Mouse (Mus musculus): Measurements from ENCODE around the gene Usp39. TPM values are rescaled to one million over a fixed set of nuclear protein-coding genes. Genes with fewer than 3 reads are reported as not detected.

The Usp39 gene
- total RNA-seq, 1 experiment from 2014 or later, result 29.2 TPM

GRCm38 (mm10) chr6:72302349-72302925 is 42.5 kb downstream of the Usp39 start:
- DNase-seq, result no peak

GRCm38 (mm10) chr6:72297825-72298224 is 47.2 kb downstream of the Usp39 start:
- no peak for DNase-seq

GRCm38 (mm10) chr6:72292972-72293651 is 51.9 kb downstream of the Usp39 start:
- DNase-seq, result no peak

GRCm38 (mm10) chr6:72289484-72289883 is 55.5 kb downstream of the Usp39 start:
- no peak for DNase-seq

GRCm38 (mm10) chr6:72283914-72284313 is 61.1 kb downstream of the Usp39 start:
- peak; percentile 20 for DNase-seq

GRCm38 (mm10) chr6:72280410-72280998 is 64.5 kb downstream of the Usp39 start:
- DNase-seq, result no peak

- no peak for DNase-seq
Measured at GRCm38 (mm10) chr6:72279505-72279904, 65.5 kb downstream of the Usp39 start.

- no peak for DNase-seq
Measured at GRCm38 (mm10) chr6:72278835-72279234, 66.1 kb downstream of the Usp39 start.

- no peak for DNase-seq
Measured at GRCm38 (mm10) chr6:72277508-72278166, 67.3 kb downstream of the Usp39 start.

- no peak for DNase-seq
Measured at GRCm38 (mm10) chr6:72276972-72277441, 68.0 kb downstream of the Usp39 start.

GRCm38 (mm10) chr6:72276141-72276540 is 68.8 kb downstream of the Usp39 start:
- no peak for DNase-seq

- no peak for DNase-seq
Measured at GRCm38 (mm10) chr6:72275527-72275926, 69.5 kb downstream of the Usp39 start.

- DNase-seq, result no peak
Measured at GRCm38 (mm10) chr6:72273153-72273552, 71.8 kb downstream of the Usp39 start.

- no peak for DNase-seq
Measured at GRCm38 (mm10) chr6:72272161-72272696, 72.8 kb downstream of the Usp39 start.

- DNase-seq, result no peak
Measured at GRCm38 (mm10) chr6:72270952-72271519, 73.9 kb downstream of the Usp39 start.

- no peak for DNase-seq
Measured at GRCm38 (mm10) chr6:72270258-72270657, 74.7 kb downstream of the Usp39 start.

Other genes with a start within 250 kb of the Usp39 start
- gene St3gal5, start 247.6 kb downstream of the Usp39 start, total RNA-seq (2021), result 93.4 and 102 TPM in 2 replicates
- 2.2 and 3.3 TPM in 2 replicates for gene Atoh8, start 109.6 kb downstream of the Usp39 start, total RNA-seq (2021)
- not detected in 2 replicates for gene Sftpb, start 40.6 kb downstream of the Usp39 start, total RNA-seq (2021)
- 35.5 and 38.8 TPM in 2 replicates for gene 0610030E20Rik, start 2.1 kb upstream of the Usp39 start, total RNA-seq (2021)
- 20.7 and 23.2 TPM in 2 replicates for gene Tmem150a, start 10.3 kb upstream of the Usp39 start, total RNA-seq (2021)
- gene Rnf181, start 21.8 kb upstream of the Usp39 start, total RNA-seq (2021), result 368 and 473 TPM in 2 replicates
- 35.2 and 51.8 TPM in 2 replicates for gene Vamp5, start 35.3 kb upstream of the Usp39 start, total RNA-seq (2021)
- 117 and 154 TPM in 2 replicates for gene Vamp8, start 45.5 kb upstream of the Usp39 start, total RNA-seq (2021)
- gene Ggcx, start 69.1 kb upstream of the Usp39 start, total RNA-seq (2021), result 52.5 and 56.9 TPM in 2 replicates
- 199 and 214 TPM in 2 replicates for gene Mat2a, start 94.4 kb upstream of the Usp39 start, total RNA-seq (2021)
- 0.39 TPM in 1 of 2 replicates, not detected in the other for gene Sh2d6, start 176.5 kb upstream of the Usp39 start, total RNA-seq (2021)
- 30.3 and 48.1 TPM in 2 replicates for gene Capg, start 199.2 kb upstream of the Usp39 start, total RNA-seq (2021)